Mouse (Mus musculus) spleen, adult 18-20 months (tissue): ENCODE data around the gene Gstk1.

Experiments
- DNase-seq, 2 experiments: peaks; one replicate each; pipeline ENCODE4 v3.0.0; 2022; ENCODE audit warnings: mixed read lengths in 2 of 2

Gstk1 gene

GRCm38 (mm10) chr6:42270817-42271216, 25.1 kb downstream of the Gstk1 start:
- no peak for DNase-seq

- DNase-seq, result no peak
Observed at GRCm38 (mm10) chr6:42276151-42276550, 30.4 kb downstream of the Gstk1 start.

GRCm38 (mm10) chr6:42282865-42283528, 37.3 kb downstream of the Gstk1 start:
- DNase-seq, result no peak

- no peak for DNase-seq
Observed at GRCm38 (mm10) chr6:42286448-42286847, 40.7 kb downstream of the Gstk1 start, which contains the start of gene Clcn1. Clcn1 (plus strand) TSS chr6:42286685.

DNA sequence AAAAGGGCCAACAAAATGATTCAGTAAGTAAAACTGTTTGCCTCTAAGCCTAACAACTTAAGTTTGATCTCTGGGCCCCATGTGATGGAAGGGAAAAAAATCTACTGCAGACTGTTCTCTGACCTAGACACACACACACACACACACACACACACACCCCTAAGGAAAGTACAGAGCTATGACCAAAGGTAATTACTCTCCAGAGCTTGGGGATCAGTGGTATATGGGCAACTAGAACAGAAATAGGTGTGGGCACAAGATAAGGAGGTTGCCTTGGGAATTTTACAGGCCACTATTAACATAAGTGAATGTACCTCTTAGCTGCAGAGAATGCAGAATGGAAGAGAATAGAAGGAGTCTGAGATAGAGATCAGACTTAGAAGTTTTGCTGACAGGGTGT, 41.8 kb downstream of the Gstk1 start:
- DNase-seq, result no peak

DNA sequence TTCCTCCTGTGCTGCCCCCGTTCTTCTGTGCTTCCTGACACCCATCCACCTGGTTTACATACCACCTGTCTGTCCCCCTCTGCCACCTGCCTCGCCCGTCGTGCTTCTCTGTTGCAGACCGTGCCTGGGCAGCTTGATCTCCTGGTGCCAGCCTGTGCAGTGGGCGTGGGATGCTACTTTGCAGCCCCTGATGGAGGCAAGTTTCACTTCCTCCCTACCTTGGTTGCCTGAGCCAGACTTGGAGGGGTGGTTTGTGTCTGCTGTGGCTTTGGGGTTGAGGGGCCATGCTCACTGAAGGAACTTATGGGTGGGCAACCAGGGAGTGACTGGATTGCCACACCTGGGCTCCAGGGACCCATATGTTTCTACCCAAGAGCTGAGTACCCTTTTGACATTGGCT, 47.6 kb downstream of the Gstk1 start:
- peak; percentile 28 to 36 for DNase-seq

DNA sequence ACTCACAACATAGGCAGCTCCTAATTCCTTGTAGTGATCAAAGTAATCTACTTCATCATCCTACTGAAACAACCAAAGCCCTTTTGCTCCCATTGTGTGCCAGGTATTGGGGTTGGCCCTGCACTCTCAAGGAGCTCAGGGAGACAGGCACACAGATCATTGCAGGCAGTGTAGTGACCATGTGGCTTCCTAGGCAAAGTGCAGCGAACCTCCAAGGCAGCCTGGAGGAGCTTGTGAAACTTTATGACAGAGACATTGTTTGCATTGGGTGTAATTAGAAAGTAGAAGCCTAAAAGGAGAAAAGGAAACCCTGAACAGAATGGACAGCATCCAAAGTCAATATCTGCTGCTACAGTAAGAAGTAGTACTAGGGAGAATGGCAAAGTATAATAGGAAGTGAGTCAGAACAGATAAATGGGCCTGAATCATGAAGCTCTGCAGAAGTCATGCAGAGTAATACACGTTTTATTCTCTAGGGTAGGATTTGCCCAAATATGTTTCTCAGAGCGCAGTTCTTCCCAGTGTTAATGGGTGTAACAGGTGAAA, 49.9 kb downstream of the Gstk1 start:
- DNase-seq, result no peak

DNA sequence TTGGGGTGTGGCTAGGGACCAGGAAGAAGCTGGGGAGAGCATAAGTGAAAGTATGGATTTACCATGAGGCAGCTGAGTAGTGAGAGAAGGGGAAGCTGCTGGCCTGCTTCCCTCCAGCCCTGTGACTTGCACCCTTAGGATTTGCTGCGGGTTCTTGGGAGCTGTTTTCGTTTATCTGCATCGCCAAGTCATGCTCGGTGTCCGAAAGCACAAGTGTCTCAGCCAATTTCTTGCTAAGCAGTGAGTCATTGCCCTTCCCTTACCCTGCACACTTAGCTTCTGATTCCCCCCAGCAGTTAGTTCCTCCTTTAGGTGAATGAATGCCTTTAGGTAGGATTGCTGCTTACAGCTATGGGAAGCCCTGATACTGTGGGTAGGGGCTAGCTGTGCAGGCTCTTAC, 53.6 kb downstream of the Gstk1 start:
- no peak for DNase-seq
